Mouse (Mus musculus) myocyte (in vitro differentiated cells): Measurements from ENCODE around the gene 4931423N10Rik.

Experiments used
- E2F4 ChIP-seq: IDR thresholded peaks from one replicate; pipeline ENCODE4 v1.6.1; 2011; ENCODE audit warnings: mild to moderate bottlenecking, control low read depth, moderate library complexity; ENCODE audit not compliant: insufficient read depth
- POLR2A ChIP-seq: IDR thresholded peaks from one replicate; pipeline ENCODE4 v1.6.1; 2011; ENCODE audit warnings: low read depth, mild to moderate bottlenecking, control low read depth, moderate library complexity; ENCODE audit not compliant: insufficient read length
- POLR2AphosphoS2 ChIP-seq: IDR thresholded peaks from one replicate; pipeline ENCODE4 v1.6.1; 2011; ENCODE audit warnings: low read depth, control low read depth; ENCODE audit not compliant: insufficient read length
- SRF ChIP-seq: IDR thresholded peaks from one replicate; pipeline ENCODE4 v1.6.1; 2011; ENCODE audit warnings: low read depth; ENCODE audit not compliant: control insufficient read depth, insufficient read length
- USF1 ChIP-seq: IDR thresholded peaks from one replicate; pipeline ENCODE4 v1.6.1; 2011; ENCODE audit warnings: low read depth, mild to moderate bottlenecking, control low read depth, moderate library complexity

DNA sequence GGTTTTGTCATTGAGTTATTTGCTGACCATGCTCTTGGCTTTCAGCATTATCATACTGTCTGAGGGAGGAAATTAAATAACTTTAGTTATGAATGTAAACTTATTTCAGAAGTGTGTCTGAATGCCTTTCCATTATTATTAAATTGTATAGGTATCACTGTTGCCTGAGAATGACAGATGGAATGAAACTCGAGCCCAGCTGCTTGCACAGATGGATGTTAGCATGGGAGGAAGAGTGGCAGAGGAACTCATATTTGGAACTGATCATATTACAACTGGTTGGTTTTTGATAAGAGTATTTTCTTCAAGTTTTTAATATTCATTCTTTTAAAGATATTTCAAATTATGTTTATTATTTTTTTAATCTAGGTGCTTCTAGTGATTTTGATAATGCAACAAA lies 12.9 kb upstream of the 4931423N10Rik start:
- TF ChIP-seq SRF (no peak), USF1 (no peak), E2F4 (no peak), POLR2A (no peak), POLR2AphosphoS2 (no peak)
